Mouse (Mus musculus): ENCODE data around the gene 1700025G04Rik.

The 1700025G04Rik gene

GRCm38 (mm10) chr1:151900706-151901360 lies 189.1 kb downstream of the 1700025G04Rik start:
- in situ Hi-C loops (cut with MseI, MboI), result no loop called here

DNA sequence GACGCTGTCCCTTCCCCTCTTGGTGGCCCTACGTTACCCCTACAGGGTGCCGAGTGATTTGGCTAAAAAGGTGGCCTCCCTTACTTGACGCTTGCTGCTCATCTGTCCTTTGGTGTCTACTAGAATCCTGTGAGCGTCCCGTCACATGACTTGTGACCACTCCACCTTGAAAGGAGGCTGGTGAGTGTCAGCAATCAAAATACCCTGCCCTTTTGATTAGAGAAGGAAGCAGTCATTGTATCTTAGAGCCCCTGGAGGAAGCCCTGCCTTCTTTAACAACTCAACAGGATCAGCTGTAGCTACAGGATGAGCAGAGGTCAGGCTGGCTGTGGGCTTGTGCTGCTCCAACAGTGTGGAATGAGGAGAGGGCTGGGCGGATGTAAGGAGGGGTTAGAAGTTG lies 190.0 kb downstream of the 1700025G04Rik start:
- in situ Hi-C loops (cut with MseI, MboI), result no loop called here

DNA sequence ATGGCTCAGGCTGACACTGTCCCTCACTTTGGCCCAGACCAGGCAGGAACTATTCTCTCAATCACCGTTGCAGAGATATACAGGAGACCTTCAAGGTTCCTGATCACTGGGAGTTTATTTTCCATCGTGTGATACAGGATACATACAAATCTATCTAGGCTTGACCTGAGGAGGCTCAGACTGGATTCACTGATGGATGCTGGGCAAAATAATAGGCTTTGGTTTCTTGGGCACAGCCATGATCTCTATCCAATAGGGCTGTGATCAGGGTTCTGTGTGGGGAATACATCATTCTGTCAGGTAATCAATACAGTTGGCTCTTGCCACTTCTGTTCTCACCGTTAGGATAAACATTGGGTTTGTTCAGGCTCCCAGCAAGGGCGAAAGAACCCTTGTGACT lies 194.5 kb downstream of the 1700025G04Rik start:
- in situ Hi-C loops (cut with MseI, MboI), result no loop called here

GRCm38 (mm10) chr1:151893976-151894375 lies 195.9 kb downstream of the 1700025G04Rik start:
- in situ Hi-C loops (cut with MseI, MboI), result no loop called here

DNA sequence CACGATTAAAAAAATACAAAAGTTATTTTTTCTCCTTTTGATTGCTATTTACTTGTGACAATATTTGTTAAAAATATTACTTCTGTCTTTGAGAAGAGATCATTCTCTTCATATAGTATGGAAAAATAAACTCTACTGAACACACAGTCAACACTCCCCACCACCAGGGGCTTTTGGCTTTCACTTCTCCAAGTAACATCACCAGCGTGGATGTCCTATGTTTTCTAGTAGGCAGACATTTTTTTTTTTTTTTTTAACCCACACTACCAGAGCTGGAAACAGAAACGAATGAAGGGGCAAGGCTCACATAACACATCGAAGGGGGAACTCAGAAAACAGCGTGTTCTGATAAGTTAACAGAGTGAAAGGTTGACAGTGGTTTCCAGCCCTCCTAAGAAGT lies 197.9 kb downstream of the 1700025G04Rik start:
- in situ Hi-C loops (cut with MseI, MboI), result no loop called here

DNA sequence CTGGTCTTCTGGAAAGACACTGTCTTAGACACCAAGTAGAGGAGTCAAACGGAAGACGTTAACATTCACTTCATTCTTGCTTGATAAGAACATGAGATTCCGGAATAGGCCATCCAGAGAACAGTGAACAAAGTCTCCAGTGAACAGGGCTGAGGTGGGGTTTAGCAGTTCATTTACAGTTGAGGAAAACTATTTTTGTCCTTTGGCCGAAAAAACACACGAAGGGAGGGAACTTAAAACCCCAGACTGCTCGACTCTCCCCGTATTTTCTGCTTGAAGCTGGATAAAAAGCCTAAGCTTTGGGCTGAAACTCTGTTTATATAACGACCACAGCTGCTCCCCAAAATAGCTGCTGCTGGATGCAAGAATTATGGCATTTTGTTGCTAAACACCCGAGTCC lies 198.7 kb downstream of the 1700025G04Rik start:
- in situ Hi-C loops (cut with MseI, MboI), result no loop called here

- in situ Hi-C loops (cut with MseI, MboI), result no loop called here
Measured at GRCm38 (mm10) chr1:151890041-151890621, 199.8 kb downstream of the 1700025G04Rik start.

DNA sequence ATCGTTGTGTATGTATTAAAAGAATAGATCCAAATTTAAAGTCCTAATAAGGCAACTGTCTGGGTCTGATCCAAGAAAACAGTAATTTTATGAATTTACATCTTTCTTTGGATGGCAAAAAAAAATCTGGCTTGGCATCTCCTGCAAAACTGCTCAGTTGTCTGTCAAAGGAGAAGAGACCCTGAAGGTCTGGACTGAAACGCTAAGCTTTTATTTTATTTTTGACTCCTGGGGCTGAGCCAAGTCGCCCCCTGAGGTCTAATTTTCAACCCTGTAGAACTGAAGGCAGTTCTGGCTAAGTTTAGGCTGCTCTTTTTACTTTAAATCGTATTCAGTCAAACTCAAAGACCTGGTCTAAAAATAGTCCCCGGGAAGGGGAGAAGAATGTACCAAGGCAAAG lies 202.3 kb downstream of the 1700025G04Rik start:
- in situ Hi-C loops (cut with MseI, MboI), result no loop called here

DNA sequence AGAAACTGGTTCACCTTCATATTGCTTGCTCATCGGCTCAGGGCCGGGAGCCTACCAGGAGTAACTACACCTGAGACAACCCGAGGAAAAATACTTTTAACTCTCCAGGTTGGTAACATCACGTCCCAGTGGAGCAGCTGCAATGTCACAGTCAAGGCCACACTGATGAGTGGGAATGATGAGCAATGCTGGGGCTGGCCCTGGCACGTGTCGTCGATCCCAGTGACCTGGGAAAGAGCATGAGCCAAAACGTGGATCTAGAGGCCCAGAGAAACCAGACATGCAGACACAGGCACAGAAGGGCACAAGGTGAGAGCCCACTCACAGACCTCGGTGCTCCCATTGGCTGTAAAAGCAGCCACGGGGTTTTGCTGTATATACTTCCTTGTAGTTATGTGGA lies 202.8 kb downstream of the 1700025G04Rik start:
- in situ Hi-C loops (cut with MseI, MboI), result no loop called here

DNA sequence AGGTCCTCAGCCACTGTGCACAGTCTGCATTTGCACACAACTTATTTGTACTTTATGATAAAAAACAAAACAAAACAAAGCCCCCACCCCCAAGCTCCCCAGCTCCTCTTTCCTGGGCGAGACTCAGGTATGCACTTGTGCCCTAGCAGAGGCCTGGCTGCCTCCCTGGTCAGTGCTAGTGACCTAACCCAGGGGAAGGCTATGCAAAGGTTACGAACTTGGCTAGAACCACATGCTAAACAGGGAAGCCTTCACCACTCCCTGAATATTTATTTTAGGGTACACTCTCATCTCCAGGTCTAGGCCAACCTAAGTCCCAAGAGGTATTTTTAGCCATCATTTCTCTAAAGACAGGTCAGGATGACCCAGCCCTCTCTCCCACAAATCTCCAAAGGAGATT lies 203.8 kb downstream of the 1700025G04Rik start:
- in situ Hi-C loops (cut with MseI, MboI), result no loop called here

GRCm38 (mm10) chr1:151881253-151881652 lies 208.7 kb downstream of the 1700025G04Rik start:
- in situ Hi-C loops (cut with MseI, MboI), result no loop called here

DNA sequence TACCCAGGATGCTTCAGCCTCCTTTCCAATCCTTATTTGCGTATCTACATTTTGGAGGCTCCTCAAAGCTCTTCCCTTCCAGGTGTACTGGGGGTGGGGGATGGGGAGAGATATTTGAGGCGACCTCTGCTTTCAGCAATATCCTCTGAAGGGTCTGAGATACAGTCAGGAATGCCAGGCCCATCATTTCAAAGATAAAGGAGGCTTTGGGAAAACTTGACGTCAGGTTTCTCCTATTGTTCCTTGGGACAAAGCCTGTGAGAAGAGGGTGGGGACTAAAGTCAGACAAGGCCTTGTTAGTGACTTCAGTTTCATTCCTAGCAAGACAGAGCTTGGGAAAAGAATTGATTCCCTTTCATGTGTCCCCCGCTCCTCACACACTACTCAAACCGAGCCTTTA lies 209.2 kb downstream of the 1700025G04Rik start:
- in situ Hi-C loops (cut with MseI, MboI), result no loop called here

- in situ Hi-C loops (cut with MseI, MboI), result no loop called here
Measured at GRCm38 (mm10) chr1:151879966-151880365, 210.0 kb downstream of the 1700025G04Rik start.

GRCm38 (mm10) chr1:151879308-151879850 lies 210.5 kb downstream of the 1700025G04Rik start:
- in situ Hi-C loops (cut with MseI, MboI), result no loop called here

DNA sequence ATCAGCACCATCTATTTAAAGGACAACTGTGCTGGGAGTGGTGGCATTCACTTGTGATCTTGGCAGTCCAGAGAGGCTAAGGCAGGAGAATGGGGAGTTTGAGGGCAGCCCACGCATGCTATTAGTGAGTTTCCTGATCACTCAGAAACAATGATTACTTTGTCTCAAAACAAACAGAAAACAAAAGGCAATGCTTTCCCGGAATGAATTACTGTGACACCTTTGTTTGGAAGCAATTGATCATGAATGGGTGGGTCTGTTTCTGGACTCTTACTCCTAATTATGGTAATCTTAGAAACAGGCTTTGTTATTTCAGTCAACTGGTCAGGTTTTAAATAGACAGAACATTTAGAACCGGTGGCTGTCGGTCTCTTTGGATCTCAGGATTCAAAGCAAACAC lies 211.5 kb downstream of the 1700025G04Rik start:
- in situ Hi-C loops (cut with MseI, MboI), result no loop called here

DNA sequence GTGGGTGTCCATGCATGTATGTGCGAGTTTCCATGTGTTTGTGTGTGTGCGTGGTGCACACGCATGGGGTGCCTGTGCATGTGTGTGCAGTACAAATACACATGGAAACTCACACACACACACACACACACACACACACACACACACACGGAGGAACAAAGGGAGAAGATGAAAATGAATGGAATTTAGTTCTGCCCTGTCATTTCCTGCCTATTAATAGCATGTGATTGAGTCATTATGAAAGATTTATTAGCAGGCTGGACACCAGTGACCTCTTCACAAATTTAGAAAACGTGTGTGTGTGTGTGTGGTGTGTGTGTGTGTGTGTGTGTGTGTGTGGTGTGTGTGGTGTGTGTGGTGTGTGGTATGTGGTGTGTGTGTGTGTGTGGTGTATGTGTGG lies 217.0 kb downstream of the 1700025G04Rik start:
- in situ Hi-C loops (cut with MseI, MboI), result no loop called here

DNA sequence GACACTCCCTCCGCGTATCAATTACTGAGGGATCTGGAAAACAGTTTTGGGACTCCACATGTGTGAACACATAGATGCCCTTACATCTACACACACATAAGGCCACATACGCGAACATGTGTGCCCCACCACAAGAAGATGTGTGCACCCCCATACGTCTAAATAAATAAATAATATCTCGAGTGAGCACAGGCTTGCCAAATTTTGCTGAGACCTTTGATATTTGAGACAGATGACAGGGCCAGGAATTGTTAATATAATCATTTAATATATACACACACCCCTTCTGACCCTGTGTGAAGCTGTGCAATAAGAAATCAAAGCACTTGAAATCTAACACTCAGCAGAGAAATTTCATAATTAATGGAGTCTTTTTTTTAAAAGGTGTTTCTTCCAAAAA lies 225.6 kb downstream of the 1700025G04Rik start:
- in situ Hi-C loops (cut with MseI, MboI), result no loop called here

DNA sequence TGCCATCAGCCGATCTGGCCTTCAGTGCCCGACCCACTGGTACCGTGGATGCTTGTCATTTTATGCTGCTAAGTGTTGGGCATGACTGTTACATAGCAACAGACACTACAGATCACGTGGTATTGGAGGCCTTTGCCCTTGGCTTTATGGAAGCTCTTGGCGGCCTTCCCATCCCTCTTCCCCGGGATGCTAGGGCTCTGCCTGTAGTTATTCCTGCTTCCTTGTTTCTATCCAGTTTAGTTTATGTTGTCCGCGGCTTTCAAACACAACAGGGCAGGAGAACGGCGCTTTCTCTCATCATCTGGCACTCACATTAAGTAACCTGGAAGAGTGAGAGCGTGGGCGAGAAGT lies 226.2 kb downstream of the 1700025G04Rik start:
- in situ Hi-C loops (cut with MseI, MboI), result no loop called here

DNA sequence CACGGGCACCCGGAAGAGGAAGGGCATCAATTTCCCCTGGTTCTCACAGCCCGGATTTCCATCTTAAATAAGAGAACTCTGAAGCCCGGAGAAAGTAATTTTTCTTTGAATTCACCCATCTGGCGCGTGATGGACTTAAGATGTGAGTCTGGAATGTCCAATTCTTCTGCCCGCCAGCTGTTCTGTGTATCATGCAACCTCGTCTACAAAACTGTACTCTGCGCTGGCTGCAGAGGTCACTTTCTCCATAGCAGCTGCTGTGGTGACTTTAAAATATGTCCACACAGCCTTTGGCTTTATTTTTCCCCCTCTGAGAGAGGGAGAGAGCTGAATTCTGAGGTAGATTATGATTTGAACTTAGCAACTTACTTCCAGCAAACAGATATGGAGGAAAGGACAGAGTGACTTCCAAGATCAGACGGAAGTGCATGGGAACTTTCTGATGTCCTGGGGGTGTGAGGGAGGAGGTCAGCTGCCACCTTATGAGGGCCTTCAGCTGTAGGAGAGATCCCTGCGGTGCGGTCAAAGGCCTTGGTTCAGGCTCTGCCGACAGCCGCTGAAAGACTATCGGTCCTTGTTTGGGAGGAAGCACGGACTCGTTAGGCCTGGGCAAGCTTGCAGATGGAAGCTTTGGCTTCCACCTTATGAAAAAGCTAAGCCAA lies 226.7 kb downstream of the 1700025G04Rik start:
- in situ Hi-C loops (cut with MseI, MboI), result no loop called here

DNA sequence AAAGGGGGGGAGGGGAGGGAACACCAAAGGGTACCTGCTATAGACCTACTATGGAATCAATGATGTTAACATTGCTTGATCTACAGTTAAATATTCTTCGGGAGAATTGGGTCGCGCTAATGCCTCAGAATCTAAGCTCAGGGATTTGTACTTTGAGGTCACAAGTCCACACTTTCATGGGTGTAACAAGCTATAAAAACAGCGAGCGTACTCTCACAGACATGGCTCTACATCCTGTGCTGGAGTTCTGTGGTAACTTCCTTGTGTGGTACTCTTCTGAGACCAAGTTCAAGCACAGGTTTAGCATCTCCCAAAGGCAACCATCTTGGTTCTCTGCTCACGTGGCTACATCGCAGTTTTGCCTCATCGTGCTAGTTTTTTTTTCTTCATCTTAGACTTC lies 227.8 kb downstream of the 1700025G04Rik start:
- in situ Hi-C loops (cut with MseI, MboI), result no loop called here

- in situ Hi-C loops (cut with MseI, MboI), result no loop called here
Measured at GRCm38 (mm10) chr1:151861334-151861995, 228.5 kb downstream of the 1700025G04Rik start.

- in situ Hi-C loops (cut with MseI, MboI), result no loop called here
Measured at GRCm38 (mm10) chr1:151858474-151858873, 231.5 kb downstream of the 1700025G04Rik start.

Data from mouse trophoblast stem cell (cell line).